Mouse (Mus musculus): ENCODE measurements around the gene Zc2hc1b. TPM values are rescaled to one million over a fixed set of nuclear protein-coding genes. Genes with fewer than 3 reads are reported as not detected.

The Zc2hc1b gene
- polyA plus RNA-seq (2012; rRNA removed) = not detected in 2 replicates

- Histone ChIP-seq H3K4me3 (ENCODE audit: insufficient read depth, low read length) (no peak within 1 kb of the TSS), H3K27ac (ENCODE audit: insufficient read depth, low read length) (no peak within 1 kb of the TSS), H3K4me1 (ENCODE audit: control insufficient read depth, insufficient read depth, low read length) (no peaks in the 10 kb centered on the region)
- no peak for TF ChIP-seq POLR2A (IDR thresholded peaks at IDR 0.05; ENCODE audit: extremely low read depth, insufficient read depth, low read length)
- TF ChIP-seq CTCF (IDR thresholded peaks at IDR 0.05; ENCODE audit: extremely low read depth, insufficient read depth, low read length) = no peak
Observed at GRCm38 (mm10) chr10:13177973-13178624, at the start of gene Zc2hc1b. TSS of gene Zc2hc1b (minus strand) at chr10:13178023.

GRCm38 (mm10) chr10:13225377-13226063, 47.7 kb upstream of the Zc2hc1b start:
- Histone ChIP-seq H3K27ac (ENCODE audit: insufficient read depth, low read length) (no peak overlapping the region), H3K4me1 (ENCODE audit: control insufficient read depth, insufficient read depth, low read length) (no peaks in the 10 kb centered on the region), H3K4me3 (ENCODE audit: insufficient read depth, low read length) (no peak overlapping the region)
- TF ChIP-seq POLR2A (IDR thresholded peaks at IDR 0.05; ENCODE audit: extremely low read depth, insufficient read depth, low read length) (no peak), CTCF (IDR thresholded peaks at IDR 0.05; ENCODE audit: extremely low read depth, insufficient read depth, low read length) (no peak)

- Histone ChIP-seq H3K4me1 (ENCODE audit: control insufficient read depth, insufficient read depth, low read length) (no peaks in the 10 kb centered on the region), H3K27ac (ENCODE audit: insufficient read depth, low read length) (no peak overlapping the region), H3K4me3 (ENCODE audit: insufficient read depth, low read length) (no peak overlapping the region)
- TF ChIP-seq CTCF (IDR thresholded peaks at IDR 0.05; ENCODE audit: extremely low read depth, insufficient read depth, low read length) = no peak
- TF ChIP-seq POLR2A (IDR thresholded peaks at IDR 0.05; ENCODE audit: extremely low read depth, insufficient read depth, low read length) = no peak
Observed at GRCm38 (mm10) chr10:13222135-13222534, 44.3 kb upstream of the Zc2hc1b start.

GRCm38 (mm10) chr10:13220061-13220460, 42.2 kb upstream of the Zc2hc1b start:
- TF ChIP-seq POLR2A (IDR thresholded peaks at IDR 0.05; ENCODE audit: extremely low read depth, insufficient read depth, low read length) (no peak), CTCF (IDR thresholded peaks at IDR 0.05; ENCODE audit: extremely low read depth, insufficient read depth, low read length) (no peak)
- no peak overlapping the region for H3K27ac ChIP-seq (ENCODE audit: insufficient read depth, low read length)

GRCm38 (mm10) chr10:13213956-13214355, 36.1 kb upstream of the Zc2hc1b start:
- H3K4me1 ChIP-seq (ENCODE audit: control insufficient read depth, insufficient read depth, low read length) = no peaks in the 10 kb centered on the region; the same call in 1 of the 2 replicates
- H3K4me3 ChIP-seq (ENCODE audit: insufficient read depth, low read length) = no peak overlapping the region
- H3K27ac ChIP-seq (ENCODE audit: insufficient read depth, low read length) = no peak overlapping the region
- TF ChIP-seq POLR2A (IDR thresholded peaks at IDR 0.05; ENCODE audit: extremely low read depth, insufficient read depth, low read length) (no peak), CTCF (IDR thresholded peaks at IDR 0.05; ENCODE audit: extremely low read depth, insufficient read depth, low read length) (no peak)

More at GRCm38 (mm10) chr10:13220061-13220460, 42.2 kb upstream of the Zc2hc1b start:
- Histone ChIP-seq H3K4me3 (ENCODE audit: insufficient read depth, low read length) (no peak overlapping the region), H3K4me1 (ENCODE audit: control insufficient read depth, insufficient read depth, low read length) (no peaks in the 10 kb centered on the region)

GRCm38 (mm10) chr10:13212829-13213228, 35.0 kb upstream of the Zc2hc1b start:
- H3K27ac ChIP-seq (ENCODE audit: insufficient read depth, low read length) = no peak overlapping the region
- no peaks in the 10 kb centered on the region; the same call in 1 of the 2 replicates for H3K4me1 ChIP-seq (ENCODE audit: control insufficient read depth, insufficient read depth, low read length)
- H3K4me3 ChIP-seq (ENCODE audit: insufficient read depth, low read length) = no peak overlapping the region
- TF ChIP-seq CTCF (IDR thresholded peaks at IDR 0.05; ENCODE audit: extremely low read depth, insufficient read depth, low read length) (no peak), POLR2A (IDR thresholded peaks at IDR 0.05; ENCODE audit: extremely low read depth, insufficient read depth, low read length) (no peak)

GRCm38 (mm10) chr10:13212326-13212725, 34.5 kb upstream of the Zc2hc1b start:
- no peak for TF ChIP-seq CTCF (IDR thresholded peaks at IDR 0.05; ENCODE audit: extremely low read depth, insufficient read depth, low read length)
- no peak for TF ChIP-seq POLR2A (IDR thresholded peaks at IDR 0.05; ENCODE audit: extremely low read depth, insufficient read depth, low read length)
- Histone ChIP-seq H3K4me3 (ENCODE audit: insufficient read depth, low read length) (no peak overlapping the region), H3K27ac (ENCODE audit: insufficient read depth, low read length) (no peak overlapping the region), H3K4me1 (ENCODE audit: control insufficient read depth, insufficient read depth, low read length) (no peaks in the 10 kb centered on the region; the same call in 1 of the 2 replicates)

GRCm38 (mm10) chr10:13209930-13210637, 32.3 kb upstream of the Zc2hc1b start:
- Histone ChIP-seq H3K4me1 (ENCODE audit: control insufficient read depth, insufficient read depth, low read length) (no peaks in the 10 kb centered on the region; the same call in 1 of the 2 replicates), H3K27ac (ENCODE audit: insufficient read depth, low read length) (no peak overlapping the region), H3K4me3 (ENCODE audit: insufficient read depth, low read length) (no peak overlapping the region)
- TF ChIP-seq POLR2A (IDR thresholded peaks at IDR 0.05; ENCODE audit: extremely low read depth, insufficient read depth, low read length) (no peak), CTCF (IDR thresholded peaks at IDR 0.05; ENCODE audit: extremely low read depth, insufficient read depth, low read length) (no peak)

GRCm38 (mm10) chr10:13209506-13209905, 31.7 kb upstream of the Zc2hc1b start:
- no peaks in the 10 kb centered on the region; the same call in 1 of the 2 replicates for H3K4me1 ChIP-seq (ENCODE audit: control insufficient read depth, insufficient read depth, low read length)
- TF ChIP-seq POLR2A (IDR thresholded peaks at IDR 0.05; ENCODE audit: extremely low read depth, insufficient read depth, low read length) = no peak
- no peak overlapping the region for H3K4me3 ChIP-seq (ENCODE audit: insufficient read depth, low read length)
- no peak overlapping the region for H3K27ac ChIP-seq (ENCODE audit: insufficient read depth, low read length)
